Mouse (Mus musculus) adrenal gland, postnatal 36 days (tissue): ENCODE results near the gene Gdf7. TPM values are rescaled to one million over a fixed set of nuclear protein-coding genes. Genes with fewer than 3 reads are reported as not detected.

ENCODE experiments used
- DNase-seq, 2 experiments: peaks; one replicate each; pipeline ENCODE4 v3.0.0; 2021; ENCODE audit warnings: mixed read lengths in 1 of 2
- total RNA-seq, 2 experiments: library from RNA; stranded (reverse); gene quantifications; 2 replicates each; pipeline ENCODE4 v1.2.3; 2021

Gdf7 gene
- total RNA-seq, 2 experiments from 2014 or later, result not detected

GRCm38 (mm10) chr12:8326825-8327674 lies 25.3 kb upstream of the Gdf7 start:
- peak; percentile 96 for DNase-seq

GRCm38 (mm10) chr12:8325943-8326522 lies 24.3 kb upstream of the Gdf7 start:
- peak in 1 of 2 experiments; percentile 34 for DNase-seq

- DNase-seq, result no peak
Measured at GRCm38 (mm10) chr12:8325245-8325942, 23.6 kb upstream of the Gdf7 start.

GRCm38 (mm10) chr12:8324086-8324485 lies 22.3 kb upstream of the Gdf7 start:
- no peak for DNase-seq

- DNase-seq, result peak; percentile 77 to 78
Measured at GRCm38 (mm10) chr12:8321506-8321905, 19.8 kb upstream of the Gdf7 start.

GRCm38 (mm10) chr12:8320084-8320713 lies 18.4 kb upstream of the Gdf7 start:
- DNase-seq, result peak; percentile 85 to 90

- no peak for DNase-seq
Measured at GRCm38 (mm10) chr12:8316541-8316940, 14.8 kb upstream of the Gdf7 start.

GRCm38 (mm10) chr12:8313773-8314172 lies 12.0 kb upstream of the Gdf7 start:
- DNase-seq, result no peak

- peak; percentile 91 to 97 for DNase-seq
Measured at GRCm38 (mm10) chr12:8313270-8313771, 11.6 kb upstream of the Gdf7 start, which contains the start of gene Hs1bp3. Gene Hs1bp3 (plus strand): TSS chr12:8313432.

- no peak for DNase-seq
Measured at GRCm38 (mm10) chr12:8312266-8312665, 10.5 kb upstream of the Gdf7 start.

- peak in 1 of 2 experiments; percentile 36 for DNase-seq
Measured at GRCm38 (mm10) chr12:8310992-8311391, 9.2 kb upstream of the Gdf7 start.

GRCm38 (mm10) chr12:8306910-8307309 lies 5.2 kb upstream of the Gdf7 start:
- DNase-seq, result no peak

GRCm38 (mm10) chr12:8306432-8306831 lies 4.7 kb upstream of the Gdf7 start:
- peak; percentile 59 to 67 for DNase-seq

GRCm38 (mm10) chr12:8305258-8305657 lies 3.5 kb upstream of the Gdf7 start:
- no peak for DNase-seq

GRCm38 (mm10) chr12:8301011-8301814 lies 541 bp downstream of the Gdf7 start:
- DNase-seq, result no peak

GRCm38 (mm10) chr12:8300521-8300920 lies 1.2 kb downstream of the Gdf7 start:
- DNase-seq, result no peak

GRCm38 (mm10) chr12:8300111-8300480 lies 1.7 kb downstream of the Gdf7 start:
- no peak for DNase-seq

GRCm38 (mm10) chr12:8299143-8300110 lies 2.3 kb downstream of the Gdf7 start:
- DNase-seq, result no peak

GRCm38 (mm10) chr12:8298361-8299142 lies 3.2 kb downstream of the Gdf7 start:
- no peak for DNase-seq
